Mouse (Mus musculus): ENCODE results near the gene Nlrp9c. TPM values are rescaled to one million over a fixed set of nuclear protein-coding genes. Genes with fewer than 3 reads are reported as not detected.
"Not testable (repeated sequence)": the region's sequence is repeated elsewhere in the genome, so short reads cannot be mapped to it uniquely, and the experiment has no call there.

Nlrp9c gene
- polyA plus RNA-seq, 1 experiment from 2014 or later: not detected

GRCm38 (mm10) chr7:26320361-26320760, 83.1 kb downstream of the Nlrp9c start:
- H3K4me3 ChIP-seq (replicated peaks; ENCODE audit: low read length); H3K27me3 ChIP-seq (ENCODE audit: control insufficient read depth, insufficient read depth, low read length); H3K36me3 ChIP-seq (replicated peaks; ENCODE audit: control insufficient read depth, insufficient read depth); H3K9ac ChIP-seq; H3K27ac ChIP-seq; ATAC-seq (ENCODE audit: low FRiP score); H3K9me3 ChIP-seq (ENCODE audit: control insufficient read depth, low read length); DNase-seq (ENCODE audit: low spot score); H3K4me2 ChIP-seq (replicated peaks); H3K4me1 ChIP-seq (replicated peaks; ENCODE audit: control insufficient read depth, insufficient read depth, low read length): not testable (repeated sequence)
- WGBS: 67% methylated on average over 3 of the region's 3 CpGs

- H3K4me3 ChIP-seq (replicated peaks; ENCODE audit: low read length); H3K4me1 ChIP-seq (replicated peaks; ENCODE audit: control insufficient read depth, insufficient read depth, low read length); H3K9me3 ChIP-seq (ENCODE audit: control insufficient read depth, low read length); DNase-seq (ENCODE audit: low spot score); H3K4me2 ChIP-seq (replicated peaks); ATAC-seq (ENCODE audit: low FRiP score); H3K9ac ChIP-seq; H3K27me3 ChIP-seq (ENCODE audit: control insufficient read depth, insufficient read depth, low read length); H3K36me3 ChIP-seq (replicated peaks; ENCODE audit: control insufficient read depth, insufficient read depth); H3K27ac ChIP-seq: not testable (repeated sequence)
- WGBS: 92% methylated on average over 4 of the region's 4 CpGs
Observed at GRCm38 (mm10) chr7:26315809-26316208, 87.7 kb downstream of the Nlrp9c start.

- DNase-seq (ENCODE audit: low spot score); H3K36me3 ChIP-seq (replicated peaks; ENCODE audit: control insufficient read depth, insufficient read depth); H3K4me2 ChIP-seq (replicated peaks); H3K9ac ChIP-seq; ATAC-seq (ENCODE audit: low FRiP score); H3K27me3 ChIP-seq (ENCODE audit: control insufficient read depth, insufficient read depth, low read length); H3K4me1 ChIP-seq (replicated peaks; ENCODE audit: control insufficient read depth, insufficient read depth, low read length); H3K27ac ChIP-seq; H3K4me3 ChIP-seq (replicated peaks; ENCODE audit: low read length); H3K9me3 ChIP-seq (ENCODE audit: control insufficient read depth, low read length): not testable (repeated sequence)
- 90% methylated on average over 2 of the region's 2 CpGs for WGBS
Observed at GRCm38 (mm10) chr7:26315194-26315593, 88.3 kb downstream of the Nlrp9c start.

- not testable (repeated sequence) for H3K27me3 ChIP-seq (ENCODE audit: control insufficient read depth, insufficient read depth, low read length); H3K9ac ChIP-seq; ATAC-seq (ENCODE audit: low FRiP score); DNase-seq (ENCODE audit: low spot score); H3K36me3 ChIP-seq (replicated peaks; ENCODE audit: control insufficient read depth, insufficient read depth); H3K4me2 ChIP-seq (replicated peaks); H3K9me3 ChIP-seq (ENCODE audit: control insufficient read depth, low read length); H3K4me1 ChIP-seq (replicated peaks; ENCODE audit: control insufficient read depth, insufficient read depth, low read length); H3K4me3 ChIP-seq (replicated peaks; ENCODE audit: low read length); H3K27ac ChIP-seq
- 78% methylated on average over 4 of the region's 4 CpGs for WGBS
Observed at GRCm38 (mm10) chr7:26311786-26312185, 91.7 kb downstream of the Nlrp9c start.

- H3K4me1 ChIP-seq (replicated peaks; ENCODE audit: control insufficient read depth, insufficient read depth, low read length); H3K4me2 ChIP-seq (replicated peaks); H3K27me3 ChIP-seq (ENCODE audit: control insufficient read depth, insufficient read depth, low read length); H3K4me3 ChIP-seq (replicated peaks; ENCODE audit: low read length); H3K9me3 ChIP-seq (ENCODE audit: control insufficient read depth, low read length); DNase-seq (ENCODE audit: low spot score); H3K36me3 ChIP-seq (replicated peaks; ENCODE audit: control insufficient read depth, insufficient read depth); H3K9ac ChIP-seq; H3K27ac ChIP-seq; ATAC-seq (ENCODE audit: low FRiP score): not testable (repeated sequence)
- 54% methylated on average over 2 of the region's 2 CpGs for WGBS
Observed at GRCm38 (mm10) chr7:26306926-26307325, 96.6 kb downstream of the Nlrp9c start, which contains the start of gene Cyp2a4. TSS of gene Cyp2a4 (plus strand) at chr7:26307169.

GRCm38 (mm10) chr7:26303429-26304166, 99.9 kb downstream of the Nlrp9c start:
- ATAC-seq (ENCODE audit: low FRiP score); H3K4me2 ChIP-seq (replicated peaks); DNase-seq (ENCODE audit: low spot score); H3K4me1 ChIP-seq (replicated peaks; ENCODE audit: control insufficient read depth, insufficient read depth, low read length); H3K27me3 ChIP-seq (ENCODE audit: control insufficient read depth, insufficient read depth, low read length); H3K9me3 ChIP-seq (ENCODE audit: control insufficient read depth, low read length); H3K4me3 ChIP-seq (replicated peaks; ENCODE audit: low read length); H3K9ac ChIP-seq; H3K36me3 ChIP-seq (replicated peaks; ENCODE audit: control insufficient read depth, insufficient read depth); H3K27ac ChIP-seq: not testable (repeated sequence)
- 87% methylated on average over 8 of the region's 8 CpGs for WGBS

Other genes with a start within 250 kb of the Nlrp9c start
- not detected in 2 replicates for gene Cyp2b9, start 230.3 kb downstream of the Nlrp9c start, polyA plus RNA-seq (2014; fragmentation: Nextera tagmentation; extraction: Ambion mirVana)
- not detected in 2 replicates for gene Vmn1r184, start 143.4 kb downstream of the Nlrp9c start, polyA plus RNA-seq (2014; fragmentation: Nextera tagmentation; extraction: Ambion mirVana)
- not detected in 2 replicates for gene Cyp2a4, start 96.5 kb downstream of the Nlrp9c start, polyA plus RNA-seq (2014; fragmentation: Nextera tagmentation; extraction: Ambion mirVana)
- gene Nlrp4a, start 31.4 kb upstream of the Nlrp9c start, polyA plus RNA-seq (2014; fragmentation: Nextera tagmentation; extraction: Ambion mirVana): not detected in 2 replicates
- gene Nlrp9a, start 131.3 kb upstream of the Nlrp9c start, polyA plus RNA-seq (2014; fragmentation: Nextera tagmentation; extraction: Ambion mirVana): not detected in 2 replicates
- gene Vmn1r185, start 214.8 kb upstream of the Nlrp9c start, polyA plus RNA-seq (2014; fragmentation: Nextera tagmentation; extraction: Ambion mirVana): not detected in 2 replicates

Data from hindbrain, embryonic 14.5 days (tissue).